Mouse (Mus musculus) olfactory bulb, adult 2 months (tissue): ENCODE measurements at regions not wholly inside any gene's neighbourhood (a gene's known extent, or its start where the extent isn't known, plus 50 kb on each side); places are given as distances from the start of the nearest gene placed in this dataset.
"Not testable (repeated sequence)": the region's sequence is repeated elsewhere in the genome, so short reads cannot be mapped to it uniquely, and the experiment has no call there.

Source experiments
- H3K27ac ChIP-seq: fragments of 200-500 bp; 2 replicates; pipeline ENCODE4 v1.5.1; 2012; ENCODE audit warnings: low read depth, low read length; ENCODE audit not compliant: insufficient read depth
- H3K4me1 ChIP-seq: fragments of 200-500 bp; 2 replicates; pipeline ENCODE4 v1.6.1; 2012; ENCODE audit warnings: low read length; ENCODE audit not compliant: control insufficient read depth, insufficient read depth
- H3K4me3 ChIP-seq: fragments of 200-500 bp; 2 replicates; pipeline ENCODE4 v1.5.1; 2012; ENCODE audit warnings: mild to moderate bottlenecking, low read depth, low read length, moderate library complexity; ENCODE audit not compliant: insufficient read depth
- CTCF ChIP-seq: fragments of 200-500 bp; IDR thresholded peaks from 2 replicates; pipeline ENCODE4 v1.5.1; 2012; ENCODE audit warnings: low read depth, mild to moderate bottlenecking, low read length, moderate library complexity; ENCODE audit not compliant: insufficient read depth
- POLR2A ChIP-seq: fragments of 200-500 bp; IDR thresholded peaks from 2 replicates; pipeline ENCODE4 v1.6.1; 2012; ENCODE audit warnings: mild to moderate bottlenecking, low read depth, low read length, moderate library complexity; ENCODE audit not compliant: insufficient read depth
- WGBS: fragments of 180-500 bp; shearing (Covaris S2); methylation state at CpG from one replicate; pipeline ENCODE4 v1.1.7; 2018; 5-methylcytosine and 5-hydroxymethylcytosine counted together

- Histone ChIP-seq H3K4me1 (no peaks in the 10 kb centered on the region), H3K4me3 (no peak overlapping the region), H3K27ac (no peak overlapping the region)
- WGBS, result 89% methylated on average over 7 of the region's 7 CpGs
- TF ChIP-seq CTCF (no peak), POLR2A (no peak)
Observed at GRCm38 (mm10) chr6:41178896-41179295, 123.2 kb upstream of the Try4 start.

GRCm38 (mm10) chr6:41178019-41178418, 124.0 kb upstream of the Try4 start:
- H3K4me1 ChIP-seq, result no peaks in the 10 kb centered on the region
- 86% methylated on average over 2 of the region's 2 CpGs for WGBS
- H3K27ac ChIP-seq, result no peak overlapping the region
- no peak for TF ChIP-seq POLR2A
- no peak for TF ChIP-seq CTCF
- H3K4me3 ChIP-seq, result no peak overlapping the region

- WGBS, result 84% methylated on average over 3 of the region's 3 CpGs
- no peak overlapping the region for H3K4me3 ChIP-seq
Observed at GRCm38 (mm10) chr6:41177152-41177551, 124.9 kb upstream of the Try4 start.

GRCm38 (mm10) chr6:41176034-41176433, 126.0 kb upstream of the Try4 start:
- WGBS, result 94% methylated on average over 1 of the region's 1 CpGs
- no peak for TF ChIP-seq CTCF
- no peak for TF ChIP-seq POLR2A
- Histone ChIP-seq H3K27ac (no peak overlapping the region), H3K4me1 (no peaks in the 10 kb centered on the region), H3K4me3 (no peak overlapping the region)

More at GRCm38 (mm10) chr6:41177152-41177551, 124.9 kb upstream of the Try4 start:
- H3K27ac ChIP-seq, result no peak overlapping the region
- no peaks in the 10 kb centered on the region for H3K4me1 ChIP-seq
- TF ChIP-seq CTCF, result no peak
- TF ChIP-seq POLR2A, result no peak

GRCm38 (mm10) chr6:41163491-41163890, 128.2 kb upstream of the 2210010C04Rik start:
- no peak for TF ChIP-seq CTCF
- TF ChIP-seq POLR2A, result no peak
- H3K4me1 ChIP-seq, result no peaks in the 10 kb centered on the region
- H3K4me3 ChIP-seq, result no peak overlapping the region
- 88% methylated on average over 1 of the region's 1 CpGs for WGBS
- no peak overlapping the region for H3K27ac ChIP-seq

- Histone ChIP-seq H3K4me1 (no peaks in the 10 kb centered on the region), H3K4me3 (no peak overlapping the region), H3K27ac (no peak overlapping the region)
- WGBS, result 75% methylated on average over 1 of the region's 1 CpGs
- no peak for TF ChIP-seq CTCF
- TF ChIP-seq POLR2A, result no peak
Observed at GRCm38 (mm10) chr6:41161693-41162092, 126.4 kb upstream of the 2210010C04Rik start.

GRCm38 (mm10) chr6:41152101-41152500, 116.8 kb upstream of the 2210010C04Rik start:
- Histone ChIP-seq H3K4me3 (no peak overlapping the region), H3K4me1 (no peaks in the 10 kb centered on the region), H3K27ac (no peak overlapping the region)
- TF ChIP-seq CTCF (no peak), POLR2A (no peak)
- WGBS, result 92% methylated on average over 7 of the region's 7 CpGs

GRCm38 (mm10) chr6:41151542-41151941, 116.2 kb upstream of the 2210010C04Rik start:
- H3K4me3 ChIP-seq, result no peak overlapping the region
- H3K27ac ChIP-seq, result no peak overlapping the region
- TF ChIP-seq CTCF, result no peak
- no peak for TF ChIP-seq POLR2A
- H3K4me1 ChIP-seq, result no peaks in the 10 kb centered on the region
- 95% methylated on average over 3 of the region's 3 CpGs for WGBS

- 100% methylated on average over 1 of the region's 1 CpGs for WGBS
- Histone ChIP-seq H3K27ac (no peak overlapping the region), H3K4me1 (no peaks in the 10 kb centered on the region), H3K4me3 (no peak overlapping the region)
- TF ChIP-seq CTCF (no peak), POLR2A (no peak)
Observed at GRCm38 (mm10) chr6:41140916-41141315, 105.6 kb upstream of the 2210010C04Rik start.

GRCm38 (mm10) chr6:41137401-41137777, 102.1 kb upstream of the 2210010C04Rik start:
- not testable (repeated sequence) for H3K27ac ChIP-seq, H3K4me3 ChIP-seq, H3K4me1 ChIP-seq
- WGBS, result 47% methylated on average over 2 of the region's 2 CpGs
